Mouse (Mus musculus) forebrain, embryonic 11.5 days (tissue): ENCODE results near the gene Fam78a. TPM values are rescaled to one million over a fixed set of nuclear protein-coding genes. Genes with fewer than 3 reads are reported as not detected.

Experiments used
- ATAC-seq: fragments of 200-750 bp; cut with Nextera tagmentation; replicated peaks from 2 replicates; pipeline ENCODE4 v1.8.0; 2017; ENCODE audit warnings: moderate TSS enrichment; ENCODE audit not compliant: low FRiP score
- DNase-seq: peaks from one replicate; pipeline ENCODE4 v3.0.0-alpha.2; 2017; ENCODE audit warnings: low spot score
- H3K27ac ChIP-seq: fragments of 300-500 bp; sonication (generic); 2 replicates; pipeline ENCODE4 v1.5.1; 2014; ENCODE audit warnings: low read depth, low read length
- H3K27me3 ChIP-seq: fragments of 300-500 bp; sonication (generic); 2 replicates; pipeline ENCODE4 v1.6.1; 2014; ENCODE audit warnings: mild to moderate bottlenecking, low read length, mixed read lengths; ENCODE audit not compliant: control insufficient read depth, insufficient read depth
- H3K36me3 ChIP-seq: fragments of 300-500 bp; sonication (generic); 2 replicates; pipeline ENCODE4 v1.6.1; 2014; ENCODE audit warnings: mild to moderate bottlenecking, low read length, moderate library complexity, mixed read lengths; ENCODE audit not compliant: control insufficient read depth, insufficient read depth
- H3K4me1 ChIP-seq: fragments of 300-500 bp; sonication (generic); replicated peaks from 2 replicates; pipeline ENCODE4 v1.6.1; 2014; ENCODE audit warnings: low read length, mixed read lengths; ENCODE audit not compliant: control insufficient read depth, insufficient read depth
- H3K4me2 ChIP-seq: fragments of 300-500 bp; sonication (generic); 2 replicates; pipeline ENCODE4 v1.6.1; 2014; ENCODE audit warnings: low read depth, mild to moderate bottlenecking, low read length, moderate library complexity, mixed read lengths; ENCODE audit not compliant: severe bottlenecking
- H3K4me3 ChIP-seq: fragments of 300-500 bp; sonication (generic); 2 replicates; pipeline ENCODE4 v1.5.1; 2014; ENCODE audit warnings: low read depth, low read length
- H3K9ac ChIP-seq: fragments of 300-500 bp; sonication (generic); 2 replicates; pipeline ENCODE4 v1.6.1; 2014; ENCODE audit warnings: low read length
- H3K9me3 ChIP-seq: fragments of 300-500 bp; sonication (generic); 2 replicates; pipeline ENCODE4 v1.6.1; 2016; ENCODE audit warnings: low read length, mixed read lengths; ENCODE audit not compliant: control insufficient read depth
- WGBS: fragments of 180-500 bp; shearing (Covaris S2); extraction: QIAGEN DNeasy Blood & Tissue Kit; methylation state at CpG from one replicate; pipeline ENCODE4 v1.1.7; 2014; 5-methylcytosine and 5-hydroxymethylcytosine counted together
- polyA plus RNA-seq: library from polyadenylated mRNA; unstranded; fragments of >200 nt; fragmentation: Nextera tagmentation; extraction: Ambion mirVana; gene quantifications from 2 replicates; pipeline ENCODE4 v1.2.1, GENCODE M21; 2014

The Fam78a gene
- polyA plus RNA-seq, 1 experiment from 2014 or later: 1.5 TPM

GRCm38 (mm10) chr2:32037279-32037858 lies 47.3 kb downstream of the Fam78a start:
- Histone ChIP-seq H3K36me3 (peaks cover 20% of the 10 kb centered on the region), H3K4me2 (no peak overlapping the region), H3K27me3 (no peaks in the 10 kb centered on the region), H3K4me3 (no peak overlapping the region), H3K4me1 (no peaks in the 10 kb centered on the region), H3K9me3 (no peaks in the 10 kb centered on the region), H3K27ac (no peak overlapping the region), H3K9ac (no peak overlapping the region)
- 90% methylated on average over 6 of the region's 6 CpGs for WGBS
- DNase-seq (no peak), ATAC-seq (no peak)

DNA sequence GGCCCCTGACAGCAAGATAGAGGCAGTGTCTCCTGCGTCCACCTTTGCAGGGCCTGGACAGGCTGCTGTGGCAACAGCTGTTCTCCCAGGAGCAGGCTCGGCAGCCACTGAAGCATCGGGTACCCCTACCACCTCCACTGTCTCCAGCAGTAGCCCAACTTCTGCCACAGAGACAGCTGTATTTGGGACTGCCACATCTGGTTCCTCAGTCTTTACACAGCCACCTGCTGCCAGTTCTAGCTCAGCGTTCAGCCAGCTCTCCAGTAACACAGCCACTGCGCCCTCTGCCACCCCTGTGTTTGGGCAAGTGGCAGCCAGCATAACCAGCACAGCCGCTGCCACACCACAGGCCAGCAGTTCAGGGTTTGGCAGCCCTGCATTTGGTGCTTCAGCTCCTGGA lies 50.5 kb downstream of the Fam78a start:
- H3K9ac ChIP-seq: no peak overlapping the region
- 96% methylated on average over 6 of the region's 6 CpGs for WGBS
- H3K4me3 ChIP-seq: no peak overlapping the region
- ATAC-seq: no peak
- peaks cover 12% of the 10 kb centered on the region for H3K36me3 ChIP-seq
- no peaks in the 10 kb centered on the region for H3K4me1 ChIP-seq
- no peak overlapping the region for H3K27ac ChIP-seq
- no peak overlapping the region for H3K4me2 ChIP-seq
- H3K27me3 ChIP-seq: no peaks in the 10 kb centered on the region
- H3K9me3 ChIP-seq: no peaks in the 10 kb centered on the region
- no peak for DNase-seq

DNA sequence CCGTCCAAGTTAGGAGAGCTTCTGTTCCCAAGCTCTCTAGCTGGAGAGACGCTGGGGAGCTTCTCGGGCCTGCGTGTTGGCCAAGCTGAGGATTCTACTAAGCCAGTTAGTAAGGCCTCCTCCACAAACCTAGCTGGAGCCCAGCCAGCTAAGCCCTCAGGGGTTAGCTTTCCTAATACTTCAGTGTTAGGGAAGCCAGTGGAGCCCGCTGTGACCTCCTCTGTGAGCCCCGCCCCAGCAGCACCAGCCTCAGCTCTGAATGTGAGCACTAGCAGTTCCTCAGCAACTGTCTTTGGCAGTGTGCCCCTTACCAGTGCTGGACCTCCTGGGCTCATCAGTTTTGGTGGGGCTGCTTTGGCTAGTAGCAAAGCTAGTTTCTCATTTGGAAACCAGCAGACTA lies 51.2 kb downstream of the Fam78a start:
- H3K9ac ChIP-seq: no peak overlapping the region
- no peak overlapping the region for H3K27ac ChIP-seq
- no peaks in the 10 kb centered on the region for H3K27me3 ChIP-seq
- DNase-seq: no peak
- no peaks in the 10 kb centered on the region for H3K4me1 ChIP-seq
- no peaks in the 10 kb centered on the region for H3K9me3 ChIP-seq
- peaks cover 12% of the 10 kb centered on the region for H3K36me3 ChIP-seq
- 93% methylated on average over 6 of the region's 6 CpGs for WGBS
- no peak overlapping the region for H3K4me3 ChIP-seq
- H3K4me2 ChIP-seq: no peak overlapping the region
- ATAC-seq: no peak

DNA sequence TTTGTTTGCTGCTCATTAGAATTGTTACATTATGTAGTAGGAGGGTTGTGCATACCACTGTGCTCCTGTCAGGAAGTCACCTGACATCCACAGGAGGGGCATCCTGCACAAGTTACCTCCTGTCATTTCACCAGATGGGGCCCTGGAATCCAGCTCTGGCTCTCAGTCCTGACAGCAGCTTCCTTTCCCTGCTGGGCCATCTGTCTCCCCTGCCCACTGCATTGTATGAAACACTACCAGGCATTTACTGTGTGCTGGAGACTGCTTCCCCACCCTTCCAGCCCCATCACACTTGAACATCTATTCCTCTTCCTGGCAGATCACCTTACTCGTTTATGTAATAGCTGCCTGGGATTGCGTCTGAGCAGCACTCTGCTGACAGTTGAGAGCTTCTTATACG lies 55.0 kb downstream of the Fam78a start:
- H3K4me2 ChIP-seq: no peak overlapping the region
- H3K36me3 ChIP-seq: peaks cover 10% of the 10 kb centered on the region
- no peaks in the 10 kb centered on the region for H3K27me3 ChIP-seq
- DNase-seq (no peak), ATAC-seq (no peak)
- H3K27ac ChIP-seq: no peak overlapping the region
- H3K9ac ChIP-seq: no peak overlapping the region
- H3K9me3 ChIP-seq: no peaks in the 10 kb centered on the region
- WGBS: 83% methylated on average over 3 of the region's 3 CpGs
- no peaks in the 10 kb centered on the region for H3K4me1 ChIP-seq
- no peak overlapping the region for H3K4me3 ChIP-seq

DNA sequence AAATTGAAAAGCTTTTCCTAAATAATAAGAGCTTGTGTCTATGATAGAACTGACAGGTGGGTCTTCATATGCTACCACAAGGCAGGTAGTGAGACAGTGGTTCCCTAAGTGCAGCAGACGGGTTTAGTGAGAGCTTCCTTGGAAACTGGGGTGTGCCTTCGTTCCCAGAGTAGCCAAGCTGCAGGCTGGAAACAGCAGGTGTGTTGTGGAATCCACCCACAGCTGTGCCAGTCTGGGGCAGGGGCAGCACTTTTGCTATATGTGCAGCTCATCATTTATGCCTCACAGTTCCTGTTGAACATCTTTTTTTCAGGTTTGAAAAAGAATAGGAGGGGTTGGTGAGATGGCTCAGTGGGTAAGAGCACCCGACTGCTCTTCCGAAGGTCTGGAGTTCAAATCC lies 60.3 kb downstream of the Fam78a start:
- Histone ChIP-seq H3K27ac (no peak overlapping the region), H3K36me3 (peaks cover 10% of the 10 kb centered on the region; the same call in 1 of the 2 replicates), H3K9me3 (no peaks in the 10 kb centered on the region), H3K4me3 (no peak overlapping the region), H3K9ac (no peak overlapping the region), H3K4me2 (no peak overlapping the region), H3K4me1 (no peaks in the 10 kb centered on the region), H3K27me3 (no peaks in the 10 kb centered on the region)
- 91% methylated on average over 4 of the region's 4 CpGs for WGBS
- ATAC-seq (no peak), DNase-seq (no peak)

DNA sequence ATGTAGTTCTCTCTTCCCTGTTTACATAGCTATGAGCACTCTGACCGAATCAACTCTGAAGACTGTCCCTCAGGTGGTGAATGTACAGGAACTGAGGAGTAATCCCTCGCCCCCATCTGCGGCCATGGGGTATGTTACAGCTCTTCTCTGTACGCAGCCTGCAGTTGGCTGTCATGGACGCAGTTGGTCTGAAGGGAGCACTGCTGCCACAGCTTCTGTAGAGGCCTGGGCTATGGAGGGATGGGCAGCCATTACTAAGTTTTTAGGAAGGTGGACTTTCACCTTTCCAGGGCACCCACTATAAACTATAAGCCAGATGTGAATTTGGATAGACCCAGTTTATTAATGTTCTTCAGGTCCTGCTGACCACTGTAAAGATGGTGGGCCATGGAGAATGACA lies 64.4 kb downstream of the Fam78a start:
- Histone ChIP-seq H3K4me3 (no peak overlapping the region), H3K4me1 (no peaks in the 10 kb centered on the region), H3K9ac (no peak overlapping the region), H3K36me3 (peaks cover 15% of the 10 kb centered on the region), H3K9me3 (no peaks in the 10 kb centered on the region), H3K4me2 (no peak overlapping the region), H3K27me3 (no peaks in the 10 kb centered on the region), H3K27ac (no peak overlapping the region)
- WGBS: 93% methylated on average over 5 of the region's 5 CpGs
- DNase-seq: no peak
- no peak for ATAC-seq

- no peak overlapping the region for H3K4me3 ChIP-seq
- H3K27ac ChIP-seq: no peak overlapping the region
- no peak for DNase-seq
- no peak overlapping the region for H3K4me2 ChIP-seq
- no peaks in the 10 kb centered on the region for H3K4me1 ChIP-seq
- H3K9me3 ChIP-seq: no peaks in the 10 kb centered on the region
- no peak for ATAC-seq
- H3K36me3 ChIP-seq: peaks cover 15% of the 10 kb centered on the region
- H3K27me3 ChIP-seq: no peaks in the 10 kb centered on the region
- 87% methylated on average over 4 of the region's 4 CpGs for WGBS
- H3K9ac ChIP-seq: no peak overlapping the region
Observed at GRCm38 (mm10) chr2:32019704-32020103, 65.0 kb downstream of the Fam78a start.

- DNase-seq: no peak
- H3K27ac ChIP-seq: no peak overlapping the region
- no peak for ATAC-seq
- no peak overlapping the region for H3K9ac ChIP-seq
- no peak overlapping the region for H3K4me3 ChIP-seq
- 91% methylated on average over 11 of the region's 11 CpGs for WGBS
- no peaks in the 10 kb centered on the region for H3K4me1 ChIP-seq
- H3K4me2 ChIP-seq: no peak overlapping the region
- no peaks in the 10 kb centered on the region for H3K27me3 ChIP-seq
- no peaks in the 10 kb centered on the region for H3K9me3 ChIP-seq
- peaks cover 12% of the 10 kb centered on the region for H3K36me3 ChIP-seq
Observed at GRCm38 (mm10) chr2:32008716-32009115, 75.9 kb downstream of the Fam78a start.

DNA sequence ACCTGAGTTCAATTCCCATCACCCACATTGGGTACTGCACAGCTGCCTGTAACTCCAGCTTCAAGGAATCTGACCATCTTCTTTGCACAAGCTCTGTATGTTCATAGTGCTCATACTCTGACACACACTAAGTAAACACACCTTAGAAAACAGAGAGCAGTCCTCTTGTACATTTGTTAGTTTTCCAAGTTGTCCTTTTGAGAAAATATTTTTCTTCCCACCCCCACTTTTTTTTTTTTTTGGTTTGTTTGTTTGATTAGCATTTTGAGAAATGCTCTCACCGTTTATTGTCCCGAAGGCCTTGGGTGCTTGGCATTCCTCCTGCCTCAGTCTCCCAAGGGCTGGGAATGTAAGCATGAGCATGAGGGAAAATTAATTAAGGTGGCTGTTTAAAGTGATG lies 76.3 kb downstream of the Fam78a start:
- DNase-seq: no peak
- Histone ChIP-seq H3K36me3 (peaks cover 12% of the 10 kb centered on the region), H3K27ac (no peak overlapping the region), H3K4me3 (no peak overlapping the region), H3K27me3 (no peaks in the 10 kb centered on the region), H3K4me1 (no peaks in the 10 kb centered on the region), H3K9me3 (no peaks in the 10 kb centered on the region), H3K4me2 (no peak overlapping the region), H3K9ac (no peak overlapping the region)
- 93% methylated on average over 2 of the region's 2 CpGs for WGBS
- no peak for ATAC-seq
